In genomic region chr1:35717659-35718058, GRCm38 (mm10) we compare ENCODE assay signal across 15 mouse cellular contexts.
"Had no signal": no experiment of that assay in that cellular context is flagged by ENCODE, and none has a peak within 500 bp of the region (broad histone marks: within the 10 kb centered on the region; RNA-seq: fewer than 3 reads in every experiment).

No protein-coding gene starts in this region.

- H3K4me3 ChIP-seq: hindbrain, embryonic 15.5 days; left cerebral cortex, adult 2 months; limb, embryonic 15.5 days; lung, embryonic 15.5 days; megakaryocyte, embryonic 14.5 days; midbrain, embryonic 15.5 days; neural tube, embryonic 12.5 days had no signal

- H3K4me2 ChIP-seq: hindbrain, embryonic 15.5 days; limb, embryonic 15.5 days; lung, embryonic 15.5 days; midbrain, embryonic 11.5 days; midbrain, embryonic 15.5 days; neural tube, embryonic 12.5 days had no signal

- DNase-seq: kidney, adult 9 months; lung, postnatal 14 days; retina, postnatal 1 day; right cerebral cortex, postnatal 4 days; spleen, adult 18-20 months; thymus, postnatal 36 days had no signal

- ATAC-seq: midbrain, embryonic 15.5 days had no signal

- H3K4me1 ChIP-seq: hindbrain, embryonic 15.5 days; limb, embryonic 15.5 days; lung, embryonic 15.5 days; megakaryocyte, embryonic 14.5 days; midbrain, embryonic 15.5 days; neural tube, embryonic 12.5 days had no signal

- H3K27ac ChIP-seq: hindbrain, embryonic 15.5 days; left cerebral cortex, adult 2 months; limb, embryonic 15.5 days; lung, embryonic 15.5 days; macrophage; midbrain, embryonic 15.5 days; neural tube, embryonic 12.5 days had no signal

- H3K9me3 ChIP-seq: hindbrain, embryonic 15.5 days; limb, embryonic 15.5 days; lung, embryonic 15.5 days; midbrain, embryonic 15.5 days; neural tube, embryonic 12.5 days had no signal

- H3K36me3 ChIP-seq: hindbrain, embryonic 15.5 days; limb, embryonic 15.5 days; lung, embryonic 15.5 days; midbrain, embryonic 15.5 days; neural tube, embryonic 12.5 days had no signal

- H3K9ac ChIP-seq: hindbrain, embryonic 15.5 days; limb, embryonic 15.5 days; lung, embryonic 15.5 days; midbrain, embryonic 15.5 days; neural tube, embryonic 12.5 days had no signal

- H3K27me3 ChIP-seq: hindbrain, embryonic 15.5 days; limb, embryonic 15.5 days; lung, embryonic 15.5 days; megakaryocyte, embryonic 14.5 days; midbrain, embryonic 15.5 days; neural tube, embryonic 12.5 days had no signal
